Mouse (Mus musculus) kidney, adult 2 months (tissue): Measurements from ENCODE around the gene Hic1. TPM values are rescaled to one million over a fixed set of nuclear protein-coding genes. Genes with fewer than 3 reads are reported as not detected.

Source experiments
- DNase-seq: peaks from one replicate; pipeline ENCODE4 v3.0.0; 2021
- H3K27ac ChIP-seq: fragments of 200-500 bp; 2 replicates; pipeline ENCODE4 v1.5.1; 2012; ENCODE audit warnings: low read depth, low read length, control low read depth, inconsistent platforms; ENCODE audit not compliant: insufficient read depth
- H3K27me3 ChIP-seq: fragments of 200-500 bp; replicated peaks from 2 replicates; pipeline ENCODE4 v1.6.1; 2012; ENCODE audit warnings: mild to moderate bottlenecking, moderate library complexity, low read length, inconsistent platforms; ENCODE audit not compliant: control insufficient read depth, insufficient read depth
- H3K36me3 ChIP-seq: fragments of 200-500 bp; 2 replicates; pipeline ENCODE4 v1.6.1; 2012; ENCODE audit warnings: mild to moderate bottlenecking, moderate library complexity, low read length, inconsistent platforms; ENCODE audit not compliant: control insufficient read depth, insufficient read depth
- H3K4me1 ChIP-seq: fragments of 200-500 bp; 2 replicates; pipeline ENCODE4 v1.6.1; 2011; ENCODE audit warnings: low read length; ENCODE audit not compliant: control insufficient read depth, insufficient read depth
- H3K4me3 ChIP-seq: fragments of 200-500 bp; 2 replicates; pipeline ENCODE4 v1.5.1; 2011; ENCODE audit warnings: mild to moderate bottlenecking, low read depth, low read length, control low read depth; ENCODE audit not compliant: insufficient read depth
- CTCF ChIP-seq: fragments of 200-500 bp; conservative IDR thresholded peaks from 2 replicates; pipeline ENCODE4 v1.5.1; 2011; ENCODE audit warnings: low read depth, mild to moderate bottlenecking, control low read depth, low read length, moderate library complexity, mixed read lengths; ENCODE audit not compliant: insufficient read depth, insufficient read length
- POLR2A ChIP-seq: fragments of 200-500 bp; IDR thresholded peaks from one replicate; pipeline ENCODE4 v1.6.1; 2011; ENCODE audit warnings: low read depth, low read length, control low read depth
- WGBS: fragments of 180-500 bp; shearing (Covaris S2); methylation state at CpG from one replicate; pipeline ENCODE4 v1.1.7; 2018; 5-methylcytosine and 5-hydroxymethylcytosine counted together
- polyA plus RNA-seq: library from polyadenylated mRNA; depleted of rRNA; stranded (reverse); fragments of >200 nt; gene quantifications from 2 replicates; pipeline ENCODE4 v1.2.3, GENCODE M21; 2012; rRNA removed

Hic1 gene
- 8.6 and 12.6 TPM in 2 replicates for polyA plus RNA-seq

DNA sequence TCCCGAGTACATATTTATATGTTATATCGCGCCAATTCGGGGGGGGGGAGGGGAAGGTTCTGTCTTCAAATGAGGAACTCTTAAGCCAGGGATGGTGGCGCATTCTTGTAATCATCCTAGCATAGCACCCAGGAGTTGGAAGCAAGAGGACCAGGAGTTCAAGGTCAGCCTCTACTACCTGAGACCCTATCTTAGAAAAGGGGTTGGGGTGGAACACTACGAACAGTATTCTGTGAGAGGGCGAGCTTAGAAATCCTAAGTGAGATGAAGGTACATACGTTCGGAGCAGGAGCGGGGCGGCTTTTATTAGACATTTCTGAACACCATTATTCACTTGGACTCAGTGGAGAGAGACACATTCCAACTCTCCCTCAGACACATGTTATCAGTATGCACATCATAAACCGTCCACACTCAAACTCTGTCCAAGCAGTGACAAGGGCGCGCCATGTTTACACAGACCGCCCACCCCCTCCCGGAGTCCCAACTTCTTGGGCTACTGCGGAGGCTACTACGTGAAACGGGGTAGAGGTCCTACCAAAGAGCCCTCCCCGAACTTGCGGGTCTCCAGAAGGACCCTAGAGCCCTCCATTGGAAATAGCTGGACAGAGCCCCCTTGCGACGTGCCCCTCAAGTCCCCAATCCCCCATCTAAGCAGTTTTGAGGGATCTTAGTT is at the start of gene Hic1:
Gene Hic1, minus strand, starts transcription at position 115 of the 676 bp plus-strand sequence.
- peak within 1 kb of the TSS; percentile 40; the same call in 1 of the 2 replicates for H3K27ac ChIP-seq
- H3K36me3 ChIP-seq: no peaks in the 10 kb centered on the region
- H3K4me1 ChIP-seq: peaks cover 7% of the 10 kb centered on the region; the same call in 1 of the 2 replicates
- no peak for TF ChIP-seq POLR2A
- TF ChIP-seq CTCF: no peak
- H3K27me3 ChIP-seq: no peaks in the 10 kb centered on the region
- peak within 1 kb of the TSS; percentile 56 for H3K4me3 ChIP-seq
- 7% methylated on average over 23 of the region's 23 CpGs for WGBS
- DNase-seq: no peak

DNA sequence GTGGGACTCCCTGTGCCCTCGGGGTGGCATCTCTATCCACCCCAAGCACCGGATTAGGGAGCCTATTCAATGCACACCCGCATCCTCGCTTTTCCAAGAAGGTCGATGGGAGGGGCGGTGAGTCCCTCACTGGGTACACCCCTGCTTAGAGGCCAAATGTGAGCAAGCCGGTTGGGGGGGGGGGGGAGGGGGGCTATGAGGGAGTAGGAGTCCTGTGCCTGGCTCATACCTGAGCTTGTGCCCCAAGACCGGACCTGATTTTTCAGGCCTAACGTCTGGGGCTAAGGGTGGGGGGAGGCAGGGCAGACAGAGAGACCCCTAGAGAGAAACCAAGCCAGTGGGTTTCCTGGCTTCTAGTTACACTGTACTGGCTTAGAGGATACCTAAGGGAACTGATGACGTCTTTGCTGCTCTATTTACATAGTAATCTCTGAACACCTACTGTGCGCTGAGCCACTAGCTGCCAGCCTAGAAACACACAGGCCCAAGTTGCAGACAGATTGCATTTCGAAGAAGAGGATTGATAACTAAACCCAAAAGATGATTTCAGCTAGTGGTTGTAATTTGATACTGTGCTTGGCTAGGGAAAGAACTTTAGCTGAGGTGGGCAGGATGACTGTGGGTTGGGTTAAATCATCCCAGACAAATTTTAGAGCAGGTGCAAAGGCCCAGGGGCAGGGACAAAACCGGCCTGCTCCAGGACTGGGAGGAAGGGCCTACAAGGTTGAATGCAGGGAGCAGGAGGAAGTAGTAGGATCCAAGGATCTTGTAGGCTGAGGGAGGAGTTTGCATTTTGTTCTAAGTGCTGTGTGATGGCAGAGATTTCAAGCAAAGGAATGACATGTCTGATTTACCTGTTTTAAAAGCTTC is 45.0 kb upstream of the Hic1 start:
- Histone ChIP-seq H3K4me1 (peaks cover 25% of the 10 kb centered on the region), H3K4me3 (peak overlapping the region; percentile 36; the same call in 1 of the 2 replicates), H3K27me3 (no peaks in the 10 kb centered on the region), H3K27ac (peak overlapping the region; percentile 17), H3K36me3 (no peaks in the 10 kb centered on the region)
- DNase-seq: peak; percentile 55
- WGBS: 23% methylated on average over 13 of the region's 13 CpGs
- TF ChIP-seq POLR2A (no peak), CTCF (no peak)

DNA sequence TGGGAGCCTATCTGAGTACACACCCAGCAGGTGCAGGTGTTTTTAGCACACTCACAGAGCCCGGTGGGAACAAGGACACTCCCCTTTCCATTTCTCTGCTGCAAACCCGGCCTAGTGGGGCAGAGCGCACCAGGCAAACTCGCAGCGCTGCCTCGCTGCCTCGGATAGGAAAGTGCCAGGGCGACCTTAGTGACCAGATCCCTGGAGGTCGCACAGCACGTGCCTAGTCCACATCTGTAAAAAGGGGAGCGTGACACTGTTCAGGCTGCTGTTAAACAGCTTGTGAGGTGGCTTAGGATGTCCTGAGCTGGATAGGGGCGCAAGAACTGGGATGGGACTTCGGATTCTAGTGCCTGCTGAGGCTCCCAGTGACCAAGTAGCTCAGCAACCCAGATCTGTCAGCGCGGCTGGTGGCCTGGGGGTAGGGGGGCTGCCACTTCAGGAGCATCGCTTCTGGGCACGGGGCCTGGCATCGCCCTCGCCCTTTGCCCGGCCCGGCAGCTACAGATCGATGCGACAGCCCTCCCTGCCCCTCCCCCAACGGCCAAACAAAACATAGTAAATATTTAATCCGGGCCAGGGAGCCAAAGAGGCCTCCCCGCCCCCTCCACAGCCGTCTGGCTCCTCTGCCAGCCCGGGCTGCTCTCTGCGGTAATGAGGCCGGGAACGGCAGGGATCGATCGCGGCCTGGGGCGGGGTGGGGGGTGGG is 44.2 kb upstream of the Hic1 start:
- TF ChIP-seq POLR2A (no peak), CTCF (no peak)
- peak; percentile 96 for DNase-seq
- no peaks in the 10 kb centered on the region for H3K27me3 ChIP-seq
- peaks cover 25% of the 10 kb centered on the region for H3K4me1 ChIP-seq
- peak overlapping the region; percentile 89 for H3K27ac ChIP-seq
- H3K4me3 ChIP-seq: peak overlapping the region; percentile 36; the same call in 1 of the 2 replicates
- 14% methylated on average over 35 of the region's 35 CpGs for WGBS
- no peaks in the 10 kb centered on the region for H3K36me3 ChIP-seq

DNA sequence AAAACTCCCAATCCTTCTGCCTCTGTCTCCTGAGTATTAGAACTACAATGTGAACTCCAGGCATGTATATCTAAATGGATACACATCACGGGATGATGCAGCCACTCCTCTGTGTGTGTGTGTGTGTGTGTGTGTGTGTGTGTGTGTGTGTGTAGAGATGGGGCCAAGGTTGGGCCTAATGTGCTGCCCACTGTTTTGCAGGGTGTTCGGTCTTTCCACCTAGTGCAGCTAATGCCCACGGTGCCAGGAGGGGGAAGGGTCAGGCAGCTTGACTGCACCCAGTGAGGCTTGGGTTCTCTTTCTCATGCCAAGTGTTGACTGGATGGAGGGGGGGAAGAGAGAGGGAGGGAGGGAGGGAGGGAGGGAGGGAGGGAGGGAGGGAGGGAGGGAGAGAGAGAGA is 43.6 kb upstream of the Hic1 start:
- peak overlapping the region; percentile 91 for H3K27ac ChIP-seq
- 26% methylated on average over 3 of the region's 3 CpGs for WGBS
- H3K4me3 ChIP-seq: no peak overlapping the region
- DNase-seq: peak; percentile 80
- H3K36me3 ChIP-seq: no peaks in the 10 kb centered on the region
- H3K4me1 ChIP-seq: peaks cover 25% of the 10 kb centered on the region
- H3K27me3 ChIP-seq: no peaks in the 10 kb centered on the region
- TF ChIP-seq POLR2A: no peak
- no peak for TF ChIP-seq CTCF

GRCm38 (mm10) chr11:75212031-75212667 is 42.8 kb upstream of the Hic1 start:
- Histone ChIP-seq H3K4me1 (peaks cover 25% of the 10 kb centered on the region), H3K27ac (peak overlapping the region; percentile 91; the same call in 1 of the 2 replicates), H3K4me3 (no peak overlapping the region), H3K27me3 (no peaks in the 10 kb centered on the region), H3K36me3 (no peaks in the 10 kb centered on the region)
- TF ChIP-seq CTCF: no peak
- no peak for TF ChIP-seq POLR2A
- DNase-seq: peak; percentile 85
- WGBS: 36% methylated on average over 8 of the region's 8 CpGs

DNA sequence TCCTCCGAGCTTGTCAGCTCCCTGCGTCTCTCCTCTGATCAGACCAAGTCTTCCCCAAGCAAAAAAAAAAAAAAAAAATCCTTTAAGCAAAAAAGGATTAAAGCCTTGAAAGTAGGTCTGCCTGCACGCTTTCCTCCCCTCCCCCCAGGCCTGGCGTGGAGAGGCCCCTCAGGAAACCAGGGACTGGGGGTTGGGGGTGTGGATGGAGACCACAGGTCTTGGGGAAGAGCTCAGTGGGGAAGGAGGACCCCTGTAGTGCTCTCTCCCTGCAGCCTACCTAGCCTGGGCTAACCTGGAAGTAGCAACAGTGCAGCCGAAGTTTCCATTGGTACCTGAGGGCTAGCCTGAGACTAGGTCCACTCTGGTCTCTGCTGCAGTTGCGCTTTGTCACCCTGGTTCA is 41.4 kb upstream of the Hic1 start:
- H3K36me3 ChIP-seq: no peaks in the 10 kb centered on the region
- H3K27ac ChIP-seq: no peak overlapping the region
- peaks cover 19% of the 10 kb centered on the region for H3K4me1 ChIP-seq
- 94% methylated on average over 6 of the region's 6 CpGs for WGBS
- no peak for DNase-seq
- TF ChIP-seq CTCF: no peak
- TF ChIP-seq POLR2A: no peak
- H3K27me3 ChIP-seq: no peaks in the 10 kb centered on the region
- no peak overlapping the region for H3K4me3 ChIP-seq
